Mouse (Mus musculus): ENCODE data around the gene Tnfsf12.
A peak's percentile ranks its signal among the peaks of the same experiment; 100 is the strongest.

Tnfsf12 gene

GRCm38 (mm10) chr11:69682209-69682839 lies 13.3 kb downstream of the Tnfsf12 start:
- DNase-seq (ENCODE audit: extremely low spot score, low read depth, low spot score): no peak

- peak; percentile 86 for DNase-seq (ENCODE audit: extremely low spot score, low read depth, low spot score)
Measured at GRCm38 (mm10) chr11:69681314-69682208, 14.1 kb downstream of the Tnfsf12 start, which contains the start of gene Senp3. Gene Senp3 (minus strand): TSS chr11:69682084.

GRCm38 (mm10) chr11:69680136-69680855 lies 15.4 kb downstream of the Tnfsf12 start:
- no peak for DNase-seq (ENCODE audit: extremely low spot score, low read depth, low spot score)

- DNase-seq (ENCODE audit: extremely low spot score, low read depth, low spot score): no peak
Measured at GRCm38 (mm10) chr11:69679144-69679543, 16.5 kb downstream of the Tnfsf12 start.

- DNase-seq (ENCODE audit: extremely low spot score, low read depth, low spot score): peak; percentile 98
Measured at GRCm38 (mm10) chr11:69672211-69672706, 23.4 kb downstream of the Tnfsf12 start, which contains the start of gene Eif4a1. Gene Eif4a1 (minus strand): TSS chr11:69672423.

GRCm38 (mm10) chr11:69671726-69672124 lies 23.9 kb downstream of the Tnfsf12 start:
- DNase-seq (ENCODE audit: extremely low spot score, low read depth, low spot score): no peak

- peak; percentile 73 for DNase-seq (ENCODE audit: extremely low spot score, low read depth, low spot score)
Measured at GRCm38 (mm10) chr11:69670786-69671725, 24.6 kb downstream of the Tnfsf12 start.

- no peak for DNase-seq (ENCODE audit: extremely low spot score, low read depth, low spot score)
Measured at GRCm38 (mm10) chr11:69666665-69667005, 29.0 kb downstream of the Tnfsf12 start.

GRCm38 (mm10) chr11:69665961-69666664 lies 29.5 kb downstream of the Tnfsf12 start, which contains the start of gene Cd68:
Gene Cd68 (minus strand): TSS chr11:69666153.
- DNase-seq (ENCODE audit: extremely low spot score, low read depth, low spot score): no peak

- DNase-seq (ENCODE audit: extremely low spot score, low read depth, low spot score): no peak
Measured at GRCm38 (mm10) chr11:69665457-69665960, 30.1 kb downstream of the Tnfsf12 start.

GRCm38 (mm10) chr11:69664841-69665240 lies 30.8 kb downstream of the Tnfsf12 start:
- no peak for DNase-seq (ENCODE audit: extremely low spot score, low read depth, low spot score)

- no peak for DNase-seq (ENCODE audit: extremely low spot score, low read depth, low spot score)
Measured at GRCm38 (mm10) chr11:69663795-69664194, 31.9 kb downstream of the Tnfsf12 start.

GRCm38 (mm10) chr11:69662967-69663671 lies 32.5 kb downstream of the Tnfsf12 start:
- no peak for DNase-seq (ENCODE audit: extremely low spot score, low read depth, low spot score)

GRCm38 (mm10) chr11:69662213-69662966 lies 33.3 kb downstream of the Tnfsf12 start, which contains the start of gene Mpdu1:
Gene Mpdu1 (minus strand): TSS chr11:69662642.
- DNase-seq (ENCODE audit: extremely low spot score, low read depth, low spot score): peak; percentile 94

- DNase-seq (ENCODE audit: extremely low spot score, low read depth, low spot score): no peak
Measured at GRCm38 (mm10) chr11:69661221-69661881, 34.3 kb downstream of the Tnfsf12 start.

GRCm38 (mm10) chr11:69657462-69657881 lies 38.2 kb downstream of the Tnfsf12 start:
- DNase-seq (ENCODE audit: extremely low spot score, low read depth, low spot score): no peak
